Mouse (Mus musculus): Measurements from ENCODE around the gene Cracr2a. TPM values are rescaled to one million over a fixed set of nuclear protein-coding genes. Genes with fewer than 3 reads are reported as not detected.

The Cracr2a gene
- polyA plus RNA-seq (2014; fragmentation: Illumina TruSeq; extraction: RNeasy Lipid Tissue Mini Kit (QIAGEN cat#74804); ENCODE audit: low read depth, low replicate concordance), result 0.24 TPM

GRCm38 (mm10) chr6:127561231-127562020, at the start of gene Cracr2a:
Cracr2a (plus strand) TSS chr6:127561338.

Other genes starting within 250 kb of the Cracr2a start
- gene Parp11, start 114.5 kb upstream of the Cracr2a start, polyA plus RNA-seq (2014; fragmentation: Illumina TruSeq; extraction: RNeasy Lipid Tissue Mini Kit (QIAGEN cat#74804); ENCODE audit: low read depth, low replicate concordance), result 60.3 TPM
- 0.11 TPM for gene Prmt8, start 208.1 kb downstream of the Cracr2a start, polyA plus RNA-seq (2014; fragmentation: Illumina TruSeq; extraction: RNeasy Lipid Tissue Mini Kit (QIAGEN cat#74804); ENCODE audit: low read depth, low replicate concordance)

Data from testis, adult 10 weeks (tissue).